17 mouse cellular contexts compared by ENCODE assay signal in genomic region chr5:145130995-145131394, GRCm38 (mm10). TPM values are rescaled to one million over a fixed set of nuclear protein-coding genes. Genes with fewer than 3 reads are reported as not detected.
DNase-seq lines count a peak whose midpoint lies in the region; ATAC-seq and TF ChIP-seq lines count a peak whose summit lies in the region.
"Had no signal": no experiment of that assay in that cellular context is flagged by ENCODE, and none has a peak within 500 bp of the region (broad histone marks: within the 10 kb centered on the region; RNA-seq: fewer than 3 reads in every experiment).

No protein-coding gene starts in this region.

- WGBS in midbrain, embryonic 11.5 days = 90% methylated on average over 3 of the region's 3 CpGs
- WGBS in midbrain, embryonic 13.5 days = 91% methylated on average over 3 of the region's 3 CpGs

- no peak for ATAC-seq in midbrain, embryonic 11.5 days (ENCODE audit: low FRiP score)
- ATAC-seq in midbrain, embryonic 13.5 days = no peak
- ATAC-seq in megakaryocyte progenitor cell, adult 5-6 weeks (replicated peaks; ENCODE audit: poor library complexity) = peak; percentile 24
- ATAC-seq: forebrain, embryonic 15.5 days had no signal

- no peak overlapping the region for H3K27ac ChIP-seq in midbrain, embryonic 11.5 days (ENCODE audit: low read depth, low read length)
- H3K27ac ChIP-seq in midbrain, embryonic 13.5 days = no peak overlapping the region
- peak overlapping the region; percentile 23 for H3K27ac ChIP-seq in embryonic fibroblast, embryonic 13.5 days (ENCODE audit: insufficient read depth, low read length)
- H3K27ac ChIP-seq: embryonic facial prominence, embryonic 15.5 days; forebrain, embryonic 15.5 days; heart, embryonic 10.5 days; hindbrain, embryonic 15.5 days had no signal

- peaks cover 68% of the 10 kb centered on the region for H3K36me3 ChIP-seq in midbrain, embryonic 11.5 days (ENCODE audit: control insufficient read depth, insufficient read depth, low read length)
- peaks cover 96% of the 10 kb centered on the region for H3K36me3 ChIP-seq in midbrain, embryonic 13.5 days

- H3K4me2 ChIP-seq in midbrain, embryonic 11.5 days = no peak overlapping the region
- H3K4me2 ChIP-seq in midbrain, embryonic 13.5 days (replicated peaks) = no peak overlapping the region
- H3K4me2 ChIP-seq: embryonic facial prominence, embryonic 15.5 days; forebrain, embryonic 15.5 days; hindbrain, embryonic 15.5 days had no signal

- no peaks in the 10 kb centered on the region for H3K27me3 ChIP-seq in midbrain, embryonic 11.5 days (ENCODE audit: control insufficient read depth, insufficient read depth, low read length)
- no peaks in the 10 kb centered on the region for H3K27me3 ChIP-seq in midbrain, embryonic 13.5 days
- H3K27me3 ChIP-seq: embryonic facial prominence, embryonic 15.5 days; forebrain, embryonic 15.5 days; hindbrain, embryonic 15.5 days had no signal

- DNase-seq in midbrain, embryonic 11.5 days (ENCODE audit: low spot score, missing footprints) = peak; percentile 75
- no peak for DNase-seq in embryo, embryonic 9.5 days (ENCODE audit: extremely low spot score)
- no peak for DNase-seq in ovary, postnatal 10 days (ENCODE audit: low spot score)
- DNase-seq: adrenal gland, adult 8-10 months; adrenal gland, postnatal 36 days; cerebellum, adult 2 months; cerebellum, postnatal 25 days; gastrocnemius, postnatal 36 days; heart, postnatal 14 days had no signal

- no peaks in the 10 kb centered on the region for H3K9me3 ChIP-seq in midbrain, embryonic 11.5 days (ENCODE audit: control insufficient read depth, low read length)
- no peaks in the 10 kb centered on the region for H3K9me3 ChIP-seq in midbrain, embryonic 13.5 days
- H3K9me3 ChIP-seq: embryonic facial prominence, embryonic 15.5 days; forebrain, embryonic 15.5 days; G1E; heart, embryonic 10.5 days; hindbrain, embryonic 15.5 days had no signal

- no peaks in the 10 kb centered on the region for H3K4me1 ChIP-seq in midbrain, embryonic 11.5 days (ENCODE audit: control insufficient read depth, insufficient read depth, low read length)
- no peaks in the 10 kb centered on the region for H3K4me1 ChIP-seq in midbrain, embryonic 13.5 days (replicated peaks)
- peaks cover 3% of the 10 kb centered on the region; the same call in 1 of the 2 replicates for H3K4me1 ChIP-seq in embryonic fibroblast, embryonic 13.5 days (ENCODE audit: control insufficient read depth, insufficient read depth, low read length)
- H3K4me1 ChIP-seq: embryonic facial prominence, embryonic 15.5 days; forebrain, embryonic 15.5 days; hindbrain, embryonic 15.5 days had no signal

- H3K9ac ChIP-seq in midbrain, embryonic 11.5 days (ENCODE audit: low read length) = no peak overlapping the region
- H3K9ac ChIP-seq in midbrain, embryonic 13.5 days (replicated peaks) = no peak overlapping the region
- H3K9ac ChIP-seq: embryonic facial prominence, embryonic 15.5 days; forebrain, embryonic 15.5 days; hindbrain, embryonic 15.5 days had no signal

- H3K4me3 ChIP-seq in midbrain, embryonic 11.5 days (ENCODE audit: low read depth, low read length) = no peak overlapping the region
- no peak overlapping the region for H3K4me3 ChIP-seq in midbrain, embryonic 13.5 days (replicated peaks)
- H3K4me3 ChIP-seq in embryonic fibroblast, embryonic 13.5 days (ENCODE audit: insufficient read depth, low read length) = no peak overlapping the region
- H3K4me3 ChIP-seq: embryonic facial prominence, embryonic 15.5 days; forebrain, embryonic 15.5 days; heart, embryonic 10.5 days; hindbrain, embryonic 15.5 days had no signal

- no peak for TF ChIP-seq POLR2A in embryonic fibroblast, embryonic 13.5 days (IDR thresholded peaks at IDR 0.05; ENCODE audit: low read depth, low read length)

- TF ChIP-seq CTCF in embryonic fibroblast, embryonic 13.5 days (IDR thresholded peaks at IDR 0.05; ENCODE audit: borderline replicate concordance, insufficient read depth, low read length) = no peak

RNA-seq across cellular contexts. Expression of gene Pdap1, which starts 9.0 kb away (rescaled TPM):
- polyA plus RNA-seq in midbrain, embryonic 11.5 days (2014; fragmentation: Nextera tagmentation; extraction: Ambion mirVana) = 124 and 131 TPM in 2 replicates
- 131 TPM in 2 replicates for polyA plus RNA-seq in midbrain, embryonic 13.5 days (2015; fragmentation: Nextera tagmentation; extraction: Ambion mirVana)
- polyA plus RNA-seq in embryonic fibroblast, embryonic 13.5 days (2011; ENCODE audit: insufficient read length, low read depth, missing spikeins) = 144 and 168 TPM in 2 replicates
- total RNA-seq in megakaryocyte progenitor cell, adult 5-6 weeks (2015) = 61.3 and 66.9 TPM in 2 replicates
- total RNA-seq in megakaryocyte progenitor cell, adult 5-6 weeks (2017) = 152 and 264 TPM in 2 replicates

RNA-seq across cellular contexts. Expression of gene Bud31, which starts 9.2 kb away (rescaled TPM):
- 276 and 283 TPM in 2 replicates for polyA plus RNA-seq in midbrain, embryonic 11.5 days (2014; fragmentation: Nextera tagmentation; extraction: Ambion mirVana)
- 228 and 231 TPM in 2 replicates for polyA plus RNA-seq in midbrain, embryonic 13.5 days (2015; fragmentation: Nextera tagmentation; extraction: Ambion mirVana)
- 174 and 194 TPM in 2 replicates for polyA plus RNA-seq in embryonic fibroblast, embryonic 13.5 days (2011; ENCODE audit: insufficient read length, low read depth, missing spikeins)
- total RNA-seq in megakaryocyte progenitor cell, adult 5-6 weeks (2015) = 164 and 217 TPM in 2 replicates
- total RNA-seq in megakaryocyte progenitor cell, adult 5-6 weeks (2017) = 218 and 231 TPM in 2 replicates

RNA-seq across cellular contexts. Expression of gene Arpc1b, which starts 17.0 kb away (rescaled TPM):
- 44.3 and 48.3 TPM in 2 replicates for polyA plus RNA-seq in midbrain, embryonic 11.5 days (2014; fragmentation: Nextera tagmentation; extraction: Ambion mirVana)
- 51.3 and 64.1 TPM in 2 replicates for polyA plus RNA-seq in midbrain, embryonic 13.5 days (2015; fragmentation: Nextera tagmentation; extraction: Ambion mirVana)
- 328 and 384 TPM in 2 replicates for polyA plus RNA-seq in embryonic fibroblast, embryonic 13.5 days (2011; ENCODE audit: insufficient read length, low read depth, missing spikeins)
- 252 and 253 TPM in 2 replicates for total RNA-seq in megakaryocyte progenitor cell, adult 5-6 weeks (2015)
- total RNA-seq in megakaryocyte progenitor cell, adult 5-6 weeks (2017) = 169 and 205 TPM in 2 replicates

RNA-seq across cellular contexts. Expression of gene Ptcd1, which starts 35.9 kb away (rescaled TPM):
- polyA plus RNA-seq in midbrain, embryonic 11.5 days (2014; fragmentation: Nextera tagmentation; extraction: Ambion mirVana) = 14.5 and 15.6 TPM in 2 replicates
- 22.1 and 22.8 TPM in 2 replicates for polyA plus RNA-seq in midbrain, embryonic 13.5 days (2015; fragmentation: Nextera tagmentation; extraction: Ambion mirVana)
- 7.6 and 10.0 TPM in 2 replicates for polyA plus RNA-seq in embryonic fibroblast, embryonic 13.5 days (2011; ENCODE audit: insufficient read length, low read depth, missing spikeins)
- 7.3 and 7.7 TPM in 2 replicates for total RNA-seq in megakaryocyte progenitor cell, adult 5-6 weeks (2015)
- 12.0 and 14.3 TPM in 2 replicates for total RNA-seq in megakaryocyte progenitor cell, adult 5-6 weeks (2017)

RNA-seq across cellular contexts. Expression of gene Cpsf4, which starts 36.0 kb away (rescaled TPM):
- polyA plus RNA-seq in midbrain, embryonic 11.5 days (2014; fragmentation: Nextera tagmentation; extraction: Ambion mirVana) = 31.7 and 35.9 TPM in 2 replicates
- 57.2 and 58.9 TPM in 2 replicates for polyA plus RNA-seq in midbrain, embryonic 13.5 days (2015; fragmentation: Nextera tagmentation; extraction: Ambion mirVana)
- polyA plus RNA-seq in embryonic fibroblast, embryonic 13.5 days (2011; ENCODE audit: insufficient read length, low read depth, missing spikeins) = 15.1 and 20.1 TPM in 2 replicates
- total RNA-seq in megakaryocyte progenitor cell, adult 5-6 weeks (2015) = 20.6 and 22.3 TPM in 2 replicates
- total RNA-seq in megakaryocyte progenitor cell, adult 5-6 weeks (2017) = 37.8 and 43.8 TPM in 2 replicates
